Mouse (Mus musculus) thymus, postnatal 14 days (tissue): ENCODE data around the gene Gm10644.

Source experiments
- DNase-seq: peaks from one replicate; pipeline ENCODE4 v3.0.0; 2021

The Gm10644 gene

DNA sequence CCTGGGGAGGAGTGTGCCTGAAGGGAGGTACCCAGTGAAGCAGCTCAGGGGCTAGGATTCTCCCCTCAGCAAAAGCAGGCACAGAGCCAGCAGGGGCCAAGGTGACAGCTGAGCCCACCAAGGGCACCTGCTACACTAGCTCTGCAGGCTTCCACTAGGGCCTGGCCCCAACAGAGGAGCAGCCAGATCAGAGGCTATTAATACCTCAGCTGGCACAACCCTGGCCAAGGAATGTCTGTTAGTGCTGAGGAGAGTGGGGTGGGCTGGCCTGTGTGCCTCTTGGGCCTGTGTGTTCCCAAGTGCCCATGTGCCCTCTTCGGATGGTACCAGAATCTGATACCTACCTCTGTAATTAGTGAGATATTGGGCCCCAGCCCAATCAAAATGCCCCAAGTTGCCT is 25.2 kb upstream of the Gm10644 start:
- DNase-seq: no peak

DNA sequence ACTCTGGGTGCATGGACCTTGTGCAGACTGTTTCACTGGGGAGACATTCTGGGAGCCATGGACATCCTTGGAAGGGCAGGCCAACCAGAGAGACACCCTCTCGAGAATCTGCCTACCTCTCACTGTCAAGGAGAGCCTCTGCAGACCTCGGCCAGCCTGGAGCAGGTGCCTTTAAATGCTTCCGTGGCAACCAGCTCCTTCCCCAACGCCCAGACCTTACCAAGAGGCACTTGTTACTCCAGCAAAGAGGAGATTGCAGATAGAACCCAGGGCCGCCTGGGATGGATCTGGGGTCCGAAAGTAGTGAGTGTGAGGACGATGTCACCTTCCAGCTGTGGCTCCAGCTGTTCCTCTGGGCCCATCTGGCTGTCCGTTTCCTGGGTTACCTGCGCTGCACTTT is 23.2 kb upstream of the Gm10644 start:
- DNase-seq: no peak

DNA sequence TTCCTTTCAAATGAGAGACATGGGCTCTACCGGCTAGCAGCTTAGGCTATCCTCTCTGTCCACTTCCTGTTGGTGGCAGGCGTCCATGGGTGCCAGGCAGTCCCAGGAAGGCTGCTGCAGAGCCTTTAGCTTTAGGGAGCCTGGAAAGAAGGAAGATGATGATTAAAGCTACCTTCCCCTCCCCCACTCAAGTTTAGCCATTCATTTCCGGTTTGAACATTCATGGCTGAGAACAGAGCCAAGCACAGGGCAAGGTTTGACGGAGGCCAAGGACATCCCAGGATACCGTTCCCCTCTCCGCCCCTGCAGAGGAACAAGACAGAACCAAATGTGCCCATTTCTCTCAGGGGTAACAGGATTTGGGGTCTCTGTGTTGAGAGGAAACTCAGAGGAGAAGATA is 22.6 kb upstream of the Gm10644 start:
- no peak for DNase-seq

DNA sequence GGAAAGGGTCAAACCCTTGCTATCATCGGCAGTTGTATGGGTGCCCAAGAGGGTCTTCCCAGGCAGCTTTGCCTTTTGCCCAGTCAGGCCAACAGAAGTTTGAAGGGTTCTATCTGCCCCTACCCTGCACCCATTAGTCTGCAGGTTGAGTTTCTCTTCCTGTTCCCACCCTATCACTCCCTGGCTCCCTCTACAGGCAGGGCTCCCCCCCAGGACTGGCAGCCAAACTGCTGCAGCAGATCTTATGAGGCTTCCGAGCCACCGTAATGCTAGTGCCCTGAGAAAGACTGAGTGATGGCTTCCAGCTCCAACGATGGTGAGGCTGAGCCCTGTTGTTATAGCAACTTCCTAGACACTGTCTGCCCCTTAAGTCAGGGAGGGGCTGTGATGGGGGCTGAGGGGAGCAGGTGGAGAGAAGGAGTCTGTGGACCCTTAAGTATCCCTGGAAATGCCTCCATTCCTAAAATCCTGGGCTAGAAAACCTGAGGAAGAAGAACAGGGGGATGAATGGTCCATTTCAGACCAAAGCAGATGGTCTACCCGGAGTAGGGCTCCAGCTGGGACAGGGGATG is 21.9 kb upstream of the Gm10644 start:
- peak; percentile 39 for DNase-seq

DNA sequence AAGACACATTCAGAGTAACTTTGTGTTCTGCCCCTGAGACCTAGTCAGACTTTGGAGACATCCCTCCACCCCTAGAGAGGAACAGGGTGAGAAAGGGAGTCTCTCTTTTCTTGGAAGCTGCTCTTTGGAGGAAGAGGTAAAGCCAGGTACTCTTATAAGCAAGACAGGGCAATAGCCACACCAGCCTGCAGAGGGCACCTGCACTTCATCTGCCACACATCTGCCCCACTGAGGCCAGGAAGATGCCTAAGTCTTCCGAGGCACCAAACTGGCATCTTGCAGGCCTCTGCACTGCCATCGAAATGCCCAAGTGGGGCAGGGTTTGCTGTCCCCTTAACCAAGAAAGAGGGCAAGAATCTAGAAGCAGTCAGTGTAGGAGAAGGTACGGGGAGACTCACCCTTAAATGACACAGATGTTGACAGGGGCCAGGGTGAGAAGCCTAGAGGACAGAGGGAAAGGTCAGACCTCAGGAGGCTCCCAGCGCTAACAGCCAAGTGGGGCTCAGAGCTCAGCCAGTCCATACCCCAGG is 21.2 kb upstream of the Gm10644 start:
- peak; percentile 57 for DNase-seq

DNA sequence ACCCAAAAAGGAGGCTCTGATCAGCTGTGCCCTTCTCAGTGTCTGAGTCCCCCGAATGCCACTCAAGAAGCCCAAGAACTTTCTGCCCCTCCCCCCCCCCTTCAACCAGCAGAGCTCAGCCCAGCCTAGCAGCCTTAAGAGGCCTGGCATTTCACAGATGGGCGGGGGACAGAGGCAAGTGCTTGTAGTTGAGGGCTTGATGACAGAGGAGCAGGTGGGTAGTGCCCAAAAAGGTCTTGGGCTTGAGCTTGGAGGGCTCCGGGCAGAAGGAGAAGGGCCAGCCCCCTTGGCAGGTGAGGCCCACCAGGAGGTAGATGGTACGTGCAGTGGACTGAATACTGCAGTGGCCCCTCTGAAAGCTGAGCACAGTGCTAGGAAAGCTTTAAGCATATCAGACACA is 19.5 kb upstream of the Gm10644 start:
- no peak for DNase-seq

DNA sequence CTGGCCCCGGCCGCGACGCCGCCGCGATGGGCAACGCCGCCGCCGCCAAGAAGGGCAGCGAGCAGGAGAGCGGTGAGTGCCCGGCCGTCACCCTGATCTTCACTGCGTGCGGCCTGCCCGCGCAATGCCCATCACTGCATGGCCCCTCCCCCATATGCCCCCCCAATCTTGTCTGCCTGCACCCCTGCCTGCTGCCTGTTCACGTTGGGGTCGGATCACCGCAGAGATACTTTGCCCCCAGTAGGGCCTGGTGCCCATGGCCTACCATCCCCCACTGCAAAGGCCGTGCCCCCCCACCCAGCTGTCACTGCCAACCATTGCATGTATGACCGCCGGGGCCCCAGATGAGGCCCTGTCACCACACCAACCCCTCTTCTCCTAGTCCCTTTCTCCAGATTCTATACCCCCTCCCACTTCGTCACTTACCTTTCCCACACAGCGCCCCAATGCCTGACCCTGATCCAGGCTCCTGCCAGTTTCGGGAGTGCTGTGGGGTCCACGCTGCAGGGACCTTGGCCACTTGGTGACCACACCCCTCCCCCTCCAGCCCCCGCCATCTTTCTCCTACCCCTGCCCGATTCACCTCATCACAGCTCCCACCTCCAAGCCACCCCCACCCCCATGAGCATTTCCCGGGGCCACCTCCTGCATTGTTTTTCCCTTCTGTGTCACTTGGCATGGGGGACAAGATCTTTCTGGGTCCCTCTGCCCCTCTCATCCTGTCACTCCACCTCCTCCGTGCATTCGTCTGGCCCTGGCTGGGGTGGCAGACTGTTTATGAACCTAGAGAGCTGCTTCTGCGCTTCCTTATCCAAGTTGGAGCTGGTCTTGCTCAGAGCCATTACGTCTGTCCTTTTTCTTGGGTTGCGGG is 18.4 kb upstream of the Gm10644 start:
- peak; percentile 51 for DNase-seq

DNA sequence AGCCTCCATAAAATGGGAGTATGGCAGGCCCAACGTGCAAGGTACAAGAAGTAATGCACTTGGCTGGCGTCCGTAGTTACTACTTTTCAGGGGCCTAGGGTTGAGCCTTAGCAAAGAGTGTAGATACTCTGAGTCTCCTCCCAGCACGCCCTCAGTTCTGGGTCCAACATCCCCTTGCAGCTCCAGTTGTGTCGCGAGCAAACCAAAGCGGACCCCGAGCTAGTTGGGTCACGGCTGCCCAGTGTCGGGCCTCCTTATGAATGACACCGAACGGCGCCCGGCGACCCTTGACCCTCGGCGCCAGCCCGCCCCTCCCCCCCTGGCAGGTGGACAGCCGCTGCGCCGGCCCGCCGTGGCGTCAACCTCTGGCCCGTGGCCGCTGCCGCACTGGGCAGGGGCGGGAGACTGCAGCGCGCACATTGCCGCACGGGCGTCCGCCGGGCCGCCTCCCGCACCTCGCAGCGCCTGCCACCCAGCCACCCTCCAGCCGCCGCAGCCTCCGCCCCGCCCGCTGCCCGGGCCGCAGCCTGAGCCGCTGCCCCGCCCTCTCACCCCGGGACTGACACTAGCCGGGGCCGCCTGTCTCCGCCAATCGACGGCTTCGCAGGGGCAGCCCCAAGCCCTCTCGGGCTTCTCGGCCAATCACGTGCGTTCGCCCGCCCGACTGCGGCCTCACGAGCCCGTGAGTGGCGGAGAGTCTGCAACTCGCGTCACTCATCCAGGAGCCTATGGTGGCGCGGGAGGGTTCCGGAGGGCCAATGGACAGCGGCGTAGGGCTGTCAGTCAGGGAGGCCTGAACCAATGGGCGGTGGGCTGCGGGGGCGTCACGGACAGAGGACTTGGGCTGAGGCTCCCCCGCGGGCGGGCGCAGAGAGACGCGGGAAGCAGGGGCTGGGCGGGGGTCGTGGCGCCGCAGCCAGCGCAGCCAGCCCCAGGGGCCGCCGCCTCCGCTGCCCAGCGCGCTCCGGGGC is 17.4 kb upstream of the Gm10644 start, which contains the start of gene Prkaca:
Gene Prkaca (plus strand): TSS at position 844 of the 971 bp plus-strand sequence.
- peak; percentile 98 for DNase-seq

DNA sequence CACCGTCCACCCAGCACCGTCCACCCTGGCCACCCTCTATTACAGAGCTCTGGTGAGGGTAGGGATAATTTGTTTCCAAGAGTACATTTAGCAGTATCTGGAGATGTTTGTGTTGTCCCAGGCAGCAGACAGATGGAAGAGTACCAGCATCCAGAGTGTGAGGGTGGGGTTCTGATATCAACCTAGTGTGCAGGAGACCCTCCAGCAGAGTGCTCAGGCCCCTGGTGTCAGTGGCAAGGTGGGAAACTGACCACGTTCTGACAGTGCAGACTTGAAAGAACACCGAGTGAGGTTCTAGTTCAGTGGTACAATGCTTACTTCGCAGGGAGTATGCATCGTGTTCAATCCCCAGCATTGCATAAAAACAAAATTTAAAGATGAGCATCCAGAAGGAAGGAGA is 16.7 kb upstream of the Gm10644 start:
- no peak for DNase-seq

DNA sequence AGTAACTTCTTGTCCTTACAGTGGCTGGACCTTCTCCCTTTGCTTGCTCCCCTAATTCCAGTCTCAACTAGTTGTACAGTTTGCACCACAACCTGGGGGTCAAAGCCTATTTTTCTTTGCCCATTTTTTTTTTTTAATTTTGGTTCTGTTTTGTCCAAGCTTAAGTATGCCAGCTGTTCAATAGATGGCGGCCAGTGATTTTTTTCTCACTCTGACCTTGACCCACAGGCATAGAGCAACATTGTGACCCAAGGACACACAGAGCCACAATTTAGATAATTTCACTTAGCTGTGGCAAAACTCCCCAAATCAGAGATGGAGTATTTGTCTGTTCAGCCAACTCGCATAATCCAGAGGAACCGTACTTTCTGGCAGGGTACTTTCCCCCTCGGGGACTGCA is 16.1 kb upstream of the Gm10644 start:
- DNase-seq: no peak

DNA sequence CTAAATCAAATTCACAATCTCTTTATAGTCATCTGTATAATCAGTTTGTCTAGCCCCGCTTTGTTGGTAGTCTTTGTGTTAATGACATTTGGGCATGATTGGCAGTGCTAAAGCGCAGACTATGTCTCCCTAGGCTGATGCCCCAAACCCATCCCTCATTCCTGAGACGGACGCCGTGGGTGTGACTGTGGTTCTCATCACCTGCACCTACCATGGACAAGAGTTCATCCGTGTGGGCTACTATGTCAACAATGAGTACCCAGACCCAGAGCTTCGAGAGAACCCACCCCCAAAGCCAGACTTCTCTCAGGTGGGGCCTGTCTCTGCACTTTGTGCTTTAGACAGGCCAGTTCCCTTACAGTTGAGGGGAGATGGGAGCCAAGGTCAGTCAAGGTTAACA is 12.7 kb upstream of the Gm10644 start:
- DNase-seq: no peak

DNA sequence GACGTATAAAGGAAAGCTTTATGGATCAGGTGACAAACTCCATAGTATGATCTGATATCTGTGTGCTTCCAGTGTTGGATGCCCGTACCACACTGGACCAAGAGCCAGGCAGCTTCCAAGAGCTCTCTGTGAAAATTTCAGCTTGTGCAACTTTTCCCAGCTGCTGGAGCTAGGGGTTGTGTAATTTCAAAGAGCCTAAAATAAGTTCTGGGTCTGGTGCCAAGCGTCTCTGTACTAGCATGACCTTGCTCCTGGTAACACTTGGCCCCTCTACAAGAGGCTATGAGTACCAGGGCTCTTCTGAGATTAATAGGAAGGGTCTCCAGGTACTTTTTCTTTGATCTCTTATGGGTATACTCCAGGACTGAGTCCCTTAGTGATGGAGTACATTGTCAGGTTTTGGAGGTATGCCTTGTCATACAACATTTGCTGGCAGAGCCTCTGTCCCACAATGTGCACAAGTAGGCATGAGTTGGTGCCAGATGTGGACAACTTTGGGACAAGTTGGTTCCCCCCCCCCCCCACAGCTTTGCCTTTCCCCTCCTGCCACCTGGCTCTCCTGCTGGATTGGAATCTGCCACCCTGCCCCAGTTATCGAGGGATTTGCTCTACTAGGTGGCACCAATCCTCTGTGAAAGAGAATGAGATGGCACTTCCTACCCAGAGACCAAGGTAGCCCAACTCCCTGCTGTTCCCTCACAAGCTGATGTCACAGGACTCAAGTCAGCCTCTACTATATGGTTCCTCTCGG is 9.2 kb upstream of the Gm10644 start:
- DNase-seq: no peak

DNA sequence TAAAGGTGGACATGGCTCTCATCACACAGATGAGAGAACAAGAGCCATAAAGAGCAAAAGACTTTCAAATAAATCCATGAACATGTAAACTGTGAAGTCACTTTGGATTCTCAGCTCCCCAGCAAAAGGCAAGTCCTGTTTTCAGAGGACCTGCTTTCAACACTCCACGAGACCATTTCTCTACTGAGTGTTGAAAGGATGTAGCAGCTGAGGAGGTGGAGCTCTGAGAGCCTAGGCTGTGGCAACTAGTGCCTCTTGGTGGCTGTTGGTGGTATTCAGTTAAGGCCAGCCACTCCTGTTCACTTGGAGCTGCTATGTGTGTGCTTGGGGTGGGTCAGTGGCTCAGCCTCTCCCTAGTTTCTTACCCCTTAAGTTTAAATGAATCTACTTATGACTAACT is 1.8 kb upstream of the Gm10644 start:
- peak; percentile 55 for DNase-seq

DNA sequence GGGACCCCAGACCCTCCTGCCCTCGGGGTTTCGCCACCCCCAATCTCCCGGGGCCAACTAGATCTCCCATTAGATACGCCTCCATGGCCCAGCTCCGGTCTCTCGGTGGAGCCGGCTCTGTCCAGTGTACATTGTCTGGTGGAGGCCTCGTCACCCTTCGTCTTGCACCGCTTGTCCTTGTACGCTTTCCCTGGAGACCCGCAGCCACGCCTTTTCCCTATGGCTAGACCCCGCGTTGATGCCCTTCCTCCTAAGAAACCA is 883 bp upstream of the Gm10644 start:
- no peak for DNase-seq

DNA sequence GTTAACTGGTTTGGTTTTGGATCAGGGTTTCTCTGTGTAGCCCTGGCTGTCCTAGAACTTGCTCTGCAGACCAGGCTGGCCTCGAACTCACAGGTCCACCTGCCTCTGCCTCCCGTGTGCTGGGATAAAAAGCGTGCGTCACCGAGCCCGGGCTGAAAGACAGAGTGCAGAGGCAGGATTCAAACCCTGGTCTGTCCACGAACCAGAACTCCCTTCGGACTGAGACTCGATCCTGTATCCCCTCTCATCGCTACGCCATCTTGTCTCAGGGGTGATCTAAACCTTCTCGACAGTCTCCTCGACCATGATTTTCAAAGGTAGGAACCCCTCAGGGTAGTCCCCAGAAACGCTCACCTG is 278 bp downstream of the Gm10644 start:
- DNase-seq: no peak

DNA sequence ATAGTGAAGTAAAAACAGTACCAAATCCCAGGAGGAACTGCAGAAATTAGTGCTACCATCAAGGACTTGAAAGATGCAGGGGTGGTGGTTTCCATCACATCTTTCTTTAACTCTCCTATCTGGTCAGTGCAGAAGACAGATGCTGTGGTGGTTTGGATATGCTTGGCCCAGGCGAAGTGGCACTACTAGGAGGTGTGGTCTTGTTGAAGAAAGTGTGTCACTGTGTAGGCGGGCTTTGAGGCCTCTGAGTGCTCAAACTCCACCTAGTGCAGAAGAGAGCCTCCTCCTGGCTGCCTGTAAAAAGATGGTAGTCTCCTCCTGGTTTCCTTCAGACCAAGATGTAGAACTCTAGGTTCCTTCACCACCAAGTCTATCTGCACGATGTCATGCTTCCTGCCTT is 9.5 kb downstream of the Gm10644 start:
- DNase-seq: no peak

DNA sequence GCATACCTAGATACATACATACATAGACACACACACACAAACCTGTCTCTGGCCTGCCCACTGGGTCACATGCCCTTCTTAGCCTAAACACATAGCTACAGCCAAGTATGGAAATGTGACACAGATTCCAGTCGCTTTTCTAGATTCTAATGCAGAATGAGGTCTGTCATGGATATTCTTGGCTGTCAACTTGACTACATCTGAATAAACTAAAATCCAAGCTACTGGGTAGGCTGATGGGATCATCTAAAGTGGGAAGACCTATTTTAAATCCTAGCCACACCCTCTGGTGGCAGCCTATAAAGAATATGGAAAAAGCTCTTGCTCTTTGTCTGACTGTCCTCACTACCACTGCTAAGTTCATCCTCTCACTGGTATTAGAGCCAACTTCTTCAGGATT is 12.6 kb downstream of the Gm10644 start:
- no peak for DNase-seq

DNA sequence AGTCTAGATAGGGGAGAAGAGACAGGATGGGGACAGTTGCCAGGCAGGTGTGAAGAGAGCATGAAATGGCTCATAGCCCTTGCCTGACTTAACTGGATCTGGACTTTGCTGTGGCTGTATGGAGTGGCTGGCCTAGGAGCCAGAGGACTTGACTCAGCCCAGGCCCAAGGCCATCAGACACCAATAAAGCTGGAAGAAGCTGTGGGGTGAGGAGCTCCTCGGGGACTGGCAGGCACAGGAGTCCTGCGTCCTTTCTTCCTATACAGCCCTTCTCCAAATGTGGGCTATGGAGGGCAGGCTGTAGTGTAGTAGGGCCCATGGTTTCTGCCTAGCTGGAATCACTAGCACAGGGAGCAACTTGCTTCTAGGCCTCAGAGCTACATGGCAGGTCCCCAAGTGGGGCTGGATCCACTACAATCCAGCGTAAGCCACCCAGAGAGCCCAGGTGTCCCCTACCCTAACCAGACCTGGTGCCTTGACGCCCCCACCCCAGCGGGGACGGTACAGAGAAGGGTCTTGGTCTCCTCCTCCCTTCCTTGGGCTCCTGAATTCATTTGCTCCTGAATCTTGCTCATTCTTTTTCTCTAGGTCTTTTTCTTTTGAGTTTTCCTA is 13.8 kb downstream of the Gm10644 start:
- no peak for DNase-seq

DNA sequence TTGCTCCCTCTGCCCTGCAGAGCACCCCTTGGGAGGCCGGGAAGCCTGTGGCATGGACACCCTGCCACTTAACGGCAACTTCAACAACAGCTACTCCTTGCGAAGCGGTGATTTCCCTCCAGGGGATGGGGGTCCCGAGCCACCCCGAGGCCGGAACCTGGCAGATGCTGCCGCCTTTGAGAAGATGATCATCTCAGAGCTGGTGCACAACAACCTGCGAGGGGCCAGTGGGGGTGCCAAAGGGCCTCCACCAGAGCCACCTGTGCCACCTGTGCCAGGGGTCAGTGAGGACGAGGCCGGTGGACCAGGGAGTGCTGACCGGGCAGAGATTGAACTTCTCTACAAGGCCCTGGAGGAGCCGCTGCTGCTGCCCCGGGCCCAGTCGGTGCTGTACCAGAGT is 16.7 kb downstream of the Gm10644 start:
- no peak for DNase-seq

DNA sequence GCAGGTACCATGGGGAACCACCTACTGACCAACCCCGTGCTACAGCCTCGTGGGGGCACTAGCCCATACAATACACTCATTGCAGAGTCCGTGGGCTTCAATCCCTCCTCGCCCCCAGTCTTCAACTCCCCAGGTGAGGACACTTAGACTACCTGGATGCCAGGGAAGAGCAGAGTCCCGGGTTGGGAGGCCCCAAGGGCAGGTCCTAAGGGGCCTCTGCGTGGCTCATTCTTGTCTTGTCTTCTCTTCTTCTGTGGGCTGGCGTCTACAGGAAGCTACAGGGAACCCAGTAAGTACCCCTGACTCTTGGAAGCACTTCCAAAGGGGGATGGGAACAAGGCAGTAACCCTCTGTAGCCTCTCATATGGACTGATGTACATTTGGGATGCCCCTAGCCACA is 17.4 kb downstream of the Gm10644 start:
- DNase-seq: no peak

DNA sequence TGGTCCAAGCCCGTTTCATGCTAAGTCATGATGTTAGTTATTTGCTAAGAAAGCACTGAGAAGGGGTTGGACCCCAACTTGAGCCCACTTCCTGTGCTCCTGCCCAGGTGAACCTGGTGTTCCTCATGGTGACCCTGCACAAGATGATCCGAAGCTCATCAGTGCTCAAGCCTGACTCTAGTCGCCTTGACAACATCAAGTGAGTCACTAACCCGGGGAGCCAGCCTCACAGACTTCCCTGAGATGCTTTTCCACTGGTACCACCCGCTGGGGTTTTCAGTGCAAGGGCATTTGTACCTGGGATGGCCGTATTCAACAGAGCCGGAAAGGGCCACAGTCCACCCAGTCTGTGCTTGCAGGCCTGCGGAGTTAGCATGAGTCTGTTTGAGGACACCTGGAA is 19.6 kb downstream of the Gm10644 start:
- DNase-seq: no peak

DNA sequence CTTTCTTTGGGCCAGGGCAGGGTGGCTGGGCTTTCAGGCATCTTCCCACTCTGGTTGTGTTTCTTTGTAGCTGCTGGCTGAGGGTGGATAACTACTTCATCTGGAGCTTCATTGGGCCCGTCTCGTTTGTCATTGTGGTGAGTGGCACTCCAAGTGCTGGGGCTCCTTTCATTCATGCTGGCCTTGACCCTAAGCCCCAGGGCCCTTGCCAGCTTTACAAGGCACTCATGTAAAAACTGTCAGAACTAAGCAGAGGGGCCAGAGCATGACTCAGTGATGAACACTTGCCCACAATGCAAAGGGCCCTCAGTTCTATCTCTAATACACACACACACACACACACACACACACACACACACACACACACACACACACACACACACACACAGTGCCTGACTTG is 20.0 kb downstream of the Gm10644 start:
- no peak for DNase-seq
